Mouse (Mus musculus) mammary gland, adult 2 months (tissue): ENCODE measurements around the gene Fam227b. TPM values are rescaled to one million over a fixed set of nuclear protein-coding genes. Genes with fewer than 3 reads are reported as not detected.

Experiments
- polyA plus RNA-seq: library from polyadenylated mRNA; depleted of rRNA; stranded (reverse); fragments of >200 nt; gene quantifications from 2 replicates; pipeline ENCODE4 v1.2.3, GENCODE M21; 2012; ENCODE audit warnings: low replicate concordance; rRNA removed

Fam227b gene
- not detected in 2 replicates for polyA plus RNA-seq

DNA sequence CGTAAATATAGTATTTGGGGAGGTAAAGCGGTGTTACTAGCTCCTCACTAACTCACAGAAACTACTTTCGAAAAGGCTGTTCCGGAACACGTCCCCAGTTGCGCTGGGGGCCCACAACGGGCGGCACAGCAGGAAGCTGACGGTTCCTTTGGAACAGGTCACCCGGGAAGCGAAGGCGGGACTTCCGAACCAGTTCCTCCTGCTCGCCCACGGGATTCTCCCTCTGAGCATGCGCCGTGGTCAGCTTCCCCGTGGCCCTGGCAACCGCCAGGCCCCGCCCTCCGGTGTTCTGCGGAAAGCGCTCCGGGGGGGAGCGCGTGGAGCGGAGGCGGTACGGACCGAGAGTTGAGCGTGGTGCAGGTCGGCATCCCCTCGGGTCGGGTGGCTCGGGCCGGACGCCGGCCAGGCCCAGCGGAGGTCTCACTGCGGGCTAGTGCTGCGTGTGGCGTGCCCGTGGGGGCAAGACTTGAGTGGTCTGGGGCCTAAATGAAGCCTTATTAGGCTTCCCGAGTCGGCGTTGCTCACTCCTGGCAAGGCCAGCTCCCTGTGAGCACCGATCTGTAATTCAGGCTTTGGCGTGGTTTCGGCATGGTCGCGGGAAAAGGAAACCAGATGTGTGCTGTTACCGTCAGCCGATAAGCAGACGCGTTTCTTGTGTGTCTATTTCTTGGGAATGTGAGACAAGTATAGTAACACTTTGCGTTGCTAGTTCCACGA is at the start of gene Fam227b, which contains the start of gene Dtwd1:
TSS of gene Fam227b (minus strand) at position 150 of the 717 bp plus-strand sequence.
TSS of gene Dtwd1 (plus strand) at position 287 of the 717 bp plus-strand sequence.

GRCm38 (mm10) chr2:126034379-126035005 is 117.3 kb downstream of the Fam227b start, which contains the start of gene Fgf7:
Fgf7 (plus strand) TSS chr2:126034658.

Other genes starting within 250 kb of the Fam227b start
- 1.4 and 5.2 TPM in 2 replicates for gene Fgf7, start 117.3 kb downstream of the Fam227b start, polyA plus RNA-seq
- gene Dtwd1, start 137 bp upstream of the Fam227b start, polyA plus RNA-seq = 1.9 and 3.5 TPM in 2 replicates
- not detected in 2 replicates for gene Gm17555, start 63.1 kb upstream of the Fam227b start, polyA plus RNA-seq